Mouse (Mus musculus): ENCODE data around the gene Ccdc63.

- TF ChIP-seq EP300 (IDR thresholded peaks at IDR 0.05; ENCODE audit: insufficient read depth, low read depth, low read length) (peak; percentile 70; the same call in 1 of the 2 replicates), CTCF (IDR thresholded peaks at IDR 0.05) (no peak)
Observed at GRCm38 (mm10) chr5:122143543-122143942, 2.9 kb upstream of the Ccdc63 start.

Measured in heart, adult 2 months (tissue).